Mouse (Mus musculus) spleen, embryonic (tissue): ENCODE results near the gene Vmn1r81.

ENCODE experiments used
- CTCF ChIA-PET: fragments of 350-600 bp; sonication (Branson Sonifier 250); formaldehyde crosslinking; loops from one replicate; lab custom pipeline; 2022; lab: Charles Lee

The Vmn1r81 gene

GRCm38 (mm10) chr7:12268169-12268568 lies at the start of gene Vmn1r81:
TSS of gene Vmn1r81 (minus strand) at chr7:12268269.
- CTCF ChIA-PET = no interaction called here

- CTCF ChIA-PET = no interaction called here
Measured at GRCm38 (mm10) chr7:12300130-12300529, 32.1 kb upstream of the Vmn1r81 start, which contains the start of gene Vmn1r82. TSS of gene Vmn1r82 (plus strand) at chr7:12300430.

- CTCF ChIA-PET = no interaction called here
Measured at GRCm38 (mm10) chr7:12204141-12204540, 63.9 kb downstream of the Vmn1r81 start.
